Mouse (Mus musculus) limb, embryonic 15.5 days (tissue): ENCODE results near the gene Zfp512. TPM values are rescaled to one million over a fixed set of nuclear protein-coding genes. Genes with fewer than 3 reads are reported as not detected.

Source experiments
- polyA plus RNA-seq: library from polyadenylated mRNA; unstranded; fragments of >200 nt; fragmentation: Nextera tagmentation; extraction: Ambion mirVana; gene quantifications from 2 replicates; pipeline ENCODE4 v1.2.1, GENCODE M21; 2015

The Zfp512 gene
- polyA plus RNA-seq, 1 experiment from 2014 or later = 49.1 TPM

Other genes starting within 250 kb of the Zfp512 start
- gene Ppm1g, start 231.7 kb upstream of the Zfp512 start, polyA plus RNA-seq = 102 and 106 TPM in 2 replicates
- gene Nrbp1, start 211.6 kb upstream of the Zfp512 start, polyA plus RNA-seq = 167 and 183 TPM in 2 replicates
- gene Gm9970, start 211.2 kb upstream of the Zfp512 start, polyA plus RNA-seq = 0.50 TPM in 1 of 2 replicates, not detected in the other
- 9.6 and 12.8 TPM in 2 replicates for gene Krtcap3, start 200.7 kb upstream of the Zfp512 start, polyA plus RNA-seq
- gene Ift172, start 161.3 kb upstream of the Zfp512 start, polyA plus RNA-seq = 30.5 and 36.1 TPM in 2 replicates
- 63.2 and 76.9 TPM in 2 replicates for gene Fndc4, start 156.4 kb upstream of the Zfp512 start, polyA plus RNA-seq
- 0.11 TPM in 1 of 2 replicates, not detected in the other for gene Gckr, start 155.0 kb upstream of the Zfp512 start, polyA plus RNA-seq
- not detected in 2 replicates for gene 4930548H24Rik, start 33.3 kb downstream of the Zfp512 start, polyA plus RNA-seq
- 50.9 and 54.2 TPM in 2 replicates for gene Gpn1, start 42.3 kb downstream of the Zfp512 start, polyA plus RNA-seq
- gene Slc4a1ap, start 74.6 kb downstream of the Zfp512 start, polyA plus RNA-seq = 30.2 and 30.8 TPM in 2 replicates
- 21.8 and 23.3 TPM in 2 replicates for gene Supt7l, start 75.4 kb downstream of the Zfp512 start, polyA plus RNA-seq
- gene Mrpl33, start 144.5 kb downstream of the Zfp512 start, polyA plus RNA-seq = 278 and 282 TPM in 2 replicates
- 2.5 and 2.9 TPM in 2 replicates for gene Rbks, start 245.2 kb downstream of the Zfp512 start, polyA plus RNA-seq
- gene Babam2, start 245.3 kb downstream of the Zfp512 start, polyA plus RNA-seq = 50.5 and 53.3 TPM in 2 replicates